In genomic region chr2:144070479-144070878, GRCm38 (mm10) we compare ENCODE assay signal across 23 mouse cellular contexts. TPM values are rescaled to one million over a fixed set of nuclear protein-coding genes. Genes with fewer than 3 reads are reported as not detected.
"Had no signal": no experiment of that assay in that cellular context is flagged by ENCODE, and none has a peak within 500 bp of the region (broad histone marks: within the 10 kb centered on the region; RNA-seq: fewer than 3 reads in every experiment).

No protein-coding gene starts in this region.

- H3K36me3 ChIP-seq: neural tube, embryonic 13.5 days had no signal

- DNase-seq: kidney, adult 2 months; kidney, postnatal 36 days; layer of hippocampus, adult 9-11 months; layer of hippocampus, postnatal 36 days; lung, adult 18-20 months; lung, postnatal 36 days; midbrain, embryonic 14.5 days; right cerebral cortex, adult 18-20 months; right cerebral cortex, postnatal 25 days; thymus, postnatal 36 days had no signal

- H3K4me2 ChIP-seq: neural tube, embryonic 13.5 days had no signal

- H3K9me3 ChIP-seq: neural tube, embryonic 13.5 days had no signal

- H3K27ac ChIP-seq: liver, embryonic 14.5 days; neural tube, embryonic 13.5 days had no signal

- H3K4me3 ChIP-seq: neural tube, embryonic 13.5 days had no signal

- H3K27me3 ChIP-seq: neural tube, embryonic 13.5 days had no signal

- H3K9ac ChIP-seq: liver, embryonic 14.5 days; neural tube, embryonic 13.5 days had no signal

RNA-seq across cellular contexts. Expression of gene Banf2, which starts 37.6 kb away (rescaled TPM):
- total RNA-seq: layer of hippocampus, adult 18-20 months; layer of hippocampus, postnatal 36 days; left cerebral cortex, adult 8-10 months; left cerebral cortex, postnatal 36 days; liver, adult 2 months; megakaryocyte progenitor cell, adult 5-6 weeks; monocyte, adult 5-6 weeks had no signal
- polyA plus RNA-seq: kidney, adult 2 months; kidney, embryonic 16.5 days; liver, adult 2 months; liver, embryonic 14.5 days; lung, embryonic 16.5 days; midbrain, embryonic 14.5 days; neural tube, embryonic 13.5 days; small intestine, adult 2 months; stomach, embryonic 16.5 days; thymus, postnatal 0 days had no signal
